Mouse (Mus musculus): ENCODE results near the gene Col6a5.
"Not testable (repeated sequence)": the region's sequence is repeated elsewhere in the genome, so short reads cannot be mapped to it uniquely, and the experiment has no call there.

Col6a5 gene

DNA sequence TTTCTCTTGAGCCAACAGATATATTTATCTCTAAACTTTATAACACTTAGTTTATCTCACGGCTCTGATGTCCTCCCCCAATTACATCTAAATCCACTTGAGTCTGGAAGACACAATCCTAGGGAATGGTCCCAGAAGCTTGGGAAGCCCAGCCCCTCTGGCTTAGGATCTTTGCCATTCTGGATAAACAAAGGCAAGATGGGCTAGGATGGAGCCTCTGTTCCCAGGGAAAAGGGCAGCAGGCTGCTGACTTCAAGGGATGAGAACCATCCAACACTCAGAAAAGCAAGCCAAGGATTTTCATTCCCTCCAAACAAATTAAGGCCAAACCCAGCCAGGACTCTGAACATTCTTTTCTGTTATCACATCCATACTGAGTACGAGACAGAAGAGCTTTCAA lies 51.1 kb downstream of the Col6a5 start:
- DNase-seq (ENCODE audit: low read depth, low spot score): no peak

DNA sequence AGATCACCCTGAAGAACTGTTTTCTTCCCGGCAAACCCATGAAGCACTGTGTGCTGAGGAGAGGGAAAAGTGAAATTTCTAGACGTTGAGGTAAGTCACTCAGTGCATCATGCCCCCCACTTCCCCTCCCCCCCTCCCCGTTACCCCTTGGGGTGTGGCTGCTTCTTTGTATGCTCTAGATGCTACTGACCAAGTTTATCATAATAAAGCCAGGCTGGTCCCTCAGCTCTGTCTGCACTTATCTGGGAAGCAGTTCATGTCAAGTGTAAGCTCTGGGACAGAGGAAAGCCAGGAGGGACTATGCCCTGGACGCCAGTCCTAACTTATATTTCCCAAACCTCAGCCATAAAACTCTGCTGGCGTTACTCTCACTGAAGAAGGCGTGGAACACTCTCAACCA lies 53.0 kb downstream of the Col6a5 start:
- DNase-seq (ENCODE audit: low read depth, low spot score): no peak

- peak; percentile 17 for DNase-seq (ENCODE audit: low read depth, low spot score)
Observed at GRCm38 (mm10) chr9:105887521-105887920, 72.9 kb downstream of the Col6a5 start.

GRCm38 (mm10) chr9:105884656-105885430 lies 75.6 kb downstream of the Col6a5 start:
- DNase-seq (ENCODE audit: low read depth, low spot score): no peak

- peak; percentile 27 for DNase-seq (ENCODE audit: low read depth, low spot score)
Observed at GRCm38 (mm10) chr9:105880743-105881142, 79.7 kb downstream of the Col6a5 start.

GRCm38 (mm10) chr9:105878365-105879108 lies 81.9 kb downstream of the Col6a5 start:
- no peak for DNase-seq (ENCODE audit: low read depth, low spot score)

DNA sequence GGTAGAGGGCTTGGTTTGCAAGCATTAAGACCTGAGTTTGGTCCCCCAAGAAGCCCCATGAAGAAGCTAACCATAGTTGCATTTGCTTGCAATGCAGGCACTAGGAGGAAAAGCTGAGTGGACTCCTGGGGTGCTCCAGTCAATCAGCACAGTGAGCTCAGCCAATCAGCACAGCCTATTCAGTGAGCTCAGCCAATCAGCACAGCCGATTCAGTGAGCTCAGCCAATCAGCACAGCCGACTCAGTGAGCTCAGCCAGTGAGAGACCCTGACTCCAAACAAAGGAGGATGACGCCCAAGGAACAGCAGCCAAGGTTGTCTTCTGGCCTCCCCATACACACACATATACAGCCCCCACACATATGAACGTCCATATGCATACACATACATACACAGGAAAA lies 84.3 kb downstream of the Col6a5 start:
- no peak for DNase-seq (ENCODE audit: low read depth, low spot score)

DNA sequence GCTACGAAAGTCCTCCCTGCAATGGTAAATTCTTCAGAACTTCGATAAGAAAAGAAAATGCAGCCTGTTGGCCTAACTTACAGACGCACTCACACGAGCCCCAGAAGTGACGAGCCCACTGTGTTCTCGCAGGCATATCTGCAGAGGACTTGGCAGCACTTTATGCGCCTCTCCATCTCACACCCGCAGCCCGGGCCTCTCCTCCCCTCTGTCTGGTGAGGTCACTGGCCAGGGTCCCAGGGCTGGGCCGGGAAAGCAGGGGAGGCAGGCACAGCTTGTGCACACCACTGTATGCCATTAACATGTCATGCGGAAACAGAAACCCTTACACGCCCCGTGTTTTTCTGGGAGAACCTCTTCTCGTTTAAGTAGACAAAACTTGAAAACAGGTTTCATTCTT lies 88.8 kb downstream of the Col6a5 start:
- peak; percentile 54 for DNase-seq (ENCODE audit: low read depth, low spot score)

- peak; percentile 36 for DNase-seq (ENCODE audit: low read depth, low spot score)
Observed at GRCm38 (mm10) chr9:105857773-105858172, 102.7 kb downstream of the Col6a5 start.

DNA sequence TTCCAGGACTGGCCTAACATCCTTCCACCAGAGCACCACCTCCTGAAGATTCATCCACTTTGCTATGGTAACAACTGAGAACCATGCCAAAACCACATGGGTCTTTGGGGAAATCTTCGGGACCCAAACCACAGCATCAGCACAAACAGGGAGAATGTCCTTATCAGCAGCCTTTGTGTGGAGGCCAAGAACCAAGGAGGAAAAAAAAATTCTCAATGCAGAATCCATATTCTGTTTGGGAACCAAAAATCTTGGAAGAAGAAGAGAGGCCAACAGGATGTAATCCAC lies 107.7 kb downstream of the Col6a5 start:
- DNase-seq (ENCODE audit: low read depth, low spot score): no peak

DNA sequence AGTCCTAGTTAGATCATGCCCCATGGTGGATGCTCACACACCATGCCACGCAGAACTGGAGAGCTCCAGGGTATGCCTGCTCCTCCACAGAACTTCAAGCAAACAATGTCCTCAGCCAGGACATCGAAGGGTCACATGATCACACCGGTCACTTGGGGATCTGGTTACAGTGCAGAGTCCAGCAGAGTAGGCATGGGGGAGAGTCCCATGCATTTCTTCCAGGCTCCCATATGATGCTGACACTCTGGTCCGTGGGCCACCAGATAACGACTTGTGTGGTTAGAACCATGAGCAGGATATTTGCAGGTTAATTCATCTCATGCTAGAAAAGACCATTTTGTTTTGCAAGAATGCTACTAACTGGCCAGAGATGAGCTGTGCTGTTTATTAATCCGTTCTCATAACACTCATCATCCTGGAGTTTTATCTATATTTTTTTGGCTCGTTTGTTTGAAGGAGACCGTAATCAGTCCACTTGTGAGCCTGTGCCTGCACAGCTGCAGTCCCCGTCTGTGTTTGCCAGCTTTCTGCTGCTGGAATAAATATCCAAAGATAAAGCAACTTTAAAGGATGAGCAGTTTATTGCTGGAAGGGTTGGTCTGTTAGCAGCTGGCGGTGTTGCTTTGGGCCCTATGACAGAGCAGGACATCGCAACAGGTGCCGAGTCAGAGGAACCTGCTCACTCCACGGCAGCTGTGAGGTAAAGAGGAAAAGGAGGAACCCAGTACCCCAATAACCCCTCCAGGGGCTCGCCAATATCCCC lies 108.2 kb downstream of the Col6a5 start:
- peak; percentile 50 for DNase-seq (ENCODE audit: low read depth, low spot score)

DNA sequence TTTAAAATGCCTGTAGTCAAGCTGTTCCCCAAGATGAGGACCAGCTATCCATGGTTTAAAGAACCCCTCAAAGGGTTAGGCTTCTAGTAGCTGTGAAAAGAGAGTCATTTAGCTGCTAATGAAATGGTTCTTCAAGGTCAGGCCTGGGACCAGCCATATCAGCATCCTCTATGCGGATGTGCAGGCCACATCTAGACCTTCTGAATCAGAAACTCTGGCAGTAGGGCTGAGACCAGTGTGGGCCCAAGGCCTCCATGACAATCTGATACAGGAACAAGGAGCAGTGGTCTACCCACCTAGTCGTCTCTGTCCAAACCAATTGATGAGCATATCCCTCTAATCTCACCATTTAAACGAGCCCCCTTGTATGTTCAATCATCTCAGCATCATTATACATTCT lies 109.4 kb downstream of the Col6a5 start:
- no peak for DNase-seq (ENCODE audit: low read depth, low spot score)

DNA sequence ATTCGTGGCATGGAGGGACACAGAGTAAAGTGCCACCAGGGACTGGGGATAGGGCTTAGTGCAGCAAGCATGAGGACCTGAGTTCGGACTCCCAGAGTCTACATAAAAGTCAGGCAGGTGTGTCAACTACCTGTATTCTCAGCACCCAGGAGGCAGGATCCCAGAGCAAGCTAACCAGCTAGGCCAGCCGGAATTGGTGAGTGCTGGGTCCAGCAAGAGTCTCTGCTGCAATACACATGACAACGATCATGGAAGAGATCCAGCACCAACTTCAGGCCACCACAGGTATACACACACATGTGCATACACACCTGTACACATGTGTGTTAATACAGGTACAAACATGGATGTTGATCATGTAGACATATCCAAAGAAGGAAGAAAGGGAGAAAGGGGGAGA lies 112.0 kb downstream of the Col6a5 start:
- no peak for DNase-seq (ENCODE audit: low read depth, low spot score)

DNA sequence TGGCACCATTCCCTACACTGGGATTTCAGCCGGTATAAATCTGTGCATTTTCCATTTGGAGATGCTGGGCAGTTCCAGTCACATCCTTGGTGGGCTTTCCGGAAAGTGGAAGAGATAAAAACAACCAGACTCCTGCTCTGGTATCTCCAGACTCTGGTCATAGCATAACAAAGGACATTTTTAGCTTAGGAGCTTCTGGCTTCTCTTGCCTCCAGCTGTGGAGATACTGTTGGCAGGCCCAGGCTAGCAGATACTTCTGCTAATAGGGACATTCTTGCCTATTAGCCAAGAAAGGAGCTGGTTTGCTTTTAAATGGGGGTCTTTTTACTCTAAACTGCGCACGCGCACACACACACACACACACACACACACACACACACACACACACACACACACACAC lies 113.2 kb downstream of the Col6a5 start:
- no peak for DNase-seq (ENCODE audit: low read depth, low spot score)

- not testable (repeated sequence) for DNase-seq (ENCODE audit: low read depth, low spot score)
Observed at GRCm38 (mm10) chr9:105841386-105841785, 119.1 kb downstream of the Col6a5 start.

DNA sequence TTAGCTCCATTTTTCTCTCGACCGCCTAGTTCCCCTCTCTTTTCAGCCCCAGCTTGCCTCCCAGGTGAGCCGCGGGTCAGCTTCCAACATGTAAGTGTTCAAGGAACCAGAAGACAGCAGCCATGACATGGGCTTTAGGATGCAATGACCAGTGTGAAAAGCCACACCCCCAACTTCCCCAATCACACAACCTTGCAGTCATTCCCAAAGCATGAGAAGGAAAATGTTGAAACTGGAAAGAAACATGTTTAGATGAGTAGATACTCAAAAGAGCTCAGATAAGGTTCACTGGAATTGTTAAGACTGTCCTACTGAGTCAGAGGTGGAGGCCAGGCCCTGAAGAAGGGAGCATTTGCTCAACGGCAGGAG lies 121.3 kb downstream of the Col6a5 start:
- DNase-seq (ENCODE audit: low read depth, low spot score): no peak

DNA sequence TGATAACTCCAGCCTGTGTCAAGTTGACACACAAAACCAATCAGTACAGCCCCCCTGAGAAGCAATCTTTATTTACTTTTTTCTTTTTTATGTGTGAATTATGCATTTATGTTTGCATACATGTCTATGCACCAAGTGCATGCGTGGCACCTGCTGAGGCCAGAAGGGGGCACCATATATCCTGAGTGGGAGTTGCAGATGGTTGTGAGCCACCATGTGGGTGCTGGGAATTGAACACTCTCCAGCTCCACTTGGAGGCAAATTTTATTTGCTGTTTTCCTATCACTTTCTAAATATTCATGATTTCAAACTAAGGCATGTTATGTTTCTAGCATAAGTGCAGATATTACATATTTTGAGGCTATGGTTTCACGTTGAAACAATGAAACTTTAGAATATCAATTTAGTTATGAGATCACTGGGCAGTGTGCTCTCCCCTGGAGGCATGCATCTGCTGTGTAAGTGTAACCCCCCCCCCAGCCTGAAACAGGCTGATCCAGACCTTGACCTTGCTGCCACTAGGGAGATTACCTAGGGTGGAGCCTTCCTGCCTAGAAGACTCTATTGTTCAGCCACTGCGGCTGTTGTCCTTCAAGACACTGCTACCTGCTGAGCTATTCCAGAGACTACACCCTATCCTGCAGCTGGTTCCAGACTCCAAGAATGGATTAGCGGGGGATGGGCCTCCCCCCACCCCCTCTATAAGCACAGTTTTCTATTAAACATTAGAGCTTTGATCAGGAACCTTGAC lies 121.9 kb downstream of the Col6a5 start:
- DNase-seq (ENCODE audit: low read depth, low spot score): no peak

GRCm38 (mm10) chr9:105835587-105835986 lies 124.9 kb downstream of the Col6a5 start:
- DNase-seq (ENCODE audit: low read depth, low spot score): peak; percentile 54

GRCm38 (mm10) chr9:105834799-105835198 lies 125.6 kb downstream of the Col6a5 start:
- no peak for DNase-seq (ENCODE audit: low read depth, low spot score)

GRCm38 (mm10) chr9:105831291-105831690 lies 129.2 kb downstream of the Col6a5 start:
- no peak for DNase-seq (ENCODE audit: low read depth, low spot score)

DNA sequence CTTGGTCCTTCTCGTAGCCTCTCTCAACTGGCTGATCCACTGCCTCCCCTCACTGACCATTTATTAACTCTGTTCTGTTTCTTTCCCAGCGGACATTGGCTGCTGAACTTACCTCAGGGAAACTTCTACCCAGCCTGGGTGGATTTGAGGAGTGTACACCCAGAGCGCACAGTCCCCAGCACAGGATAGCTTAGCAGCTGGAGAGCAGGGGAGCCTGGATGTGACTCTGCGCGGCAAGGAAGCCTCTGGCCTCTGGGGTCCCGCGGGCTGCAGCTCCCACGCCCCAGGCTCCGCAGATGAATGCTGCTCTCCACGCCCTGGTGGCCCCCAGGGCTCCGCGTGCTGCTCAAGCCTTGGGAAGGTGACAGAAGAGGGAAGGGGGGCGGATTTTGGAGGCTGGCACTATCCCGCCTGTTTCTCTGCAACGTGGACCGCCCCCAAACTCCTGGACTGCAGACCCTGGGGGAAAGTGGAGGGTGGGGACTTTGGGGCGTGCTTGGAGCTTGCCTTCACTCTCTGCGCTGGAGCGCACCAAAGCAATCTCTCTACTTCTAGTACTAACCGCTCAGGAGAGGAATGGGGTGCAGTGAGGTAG lies 132.6 kb downstream of the Col6a5 start, which contains the start of gene Col6a6:
Gene Col6a6, minus strand, starts transcription at position 370 of the 595 bp plus-strand sequence.
- no peak for DNase-seq (ENCODE audit: low read depth, low spot score)
